Mouse (Mus musculus) limb, embryonic 10.5 days (tissue): Measurements from ENCODE around the gene Nxph3. TPM values are rescaled to one million over a fixed set of nuclear protein-coding genes. Genes with fewer than 3 reads are reported as not detected.

Experiments used
- DNase-seq: peaks from one replicate; pipeline ENCODE4 v3.0.0-alpha.2; 2017; ENCODE audit warnings: low spot score
- H3K27ac ChIP-seq: fragments of 300-500 bp; sonication (generic); 2 replicates; pipeline ENCODE4 v1.5.1; 2016; ENCODE audit warnings: mild to moderate bottlenecking
- H3K27me3 ChIP-seq: fragments of 300-500 bp; sonication (generic); 2 replicates; pipeline ENCODE4 v1.6.1; 2016; ENCODE audit warnings: low read depth, mild to moderate bottlenecking; ENCODE audit not compliant: poor library complexity, severe bottlenecking
- H3K36me3 ChIP-seq: fragments of 300-500 bp; sonication (generic); 2 replicates; pipeline ENCODE4 v1.6.1; 2016; ENCODE audit warnings: mild to moderate bottlenecking, moderate library complexity
- H3K4me1 ChIP-seq: fragments of 300-500 bp; sonication (generic); 2 replicates; pipeline ENCODE4 v1.6.1; 2016
- H3K4me3 ChIP-seq: fragments of 300-500 bp; sonication (generic); 2 replicates; pipeline ENCODE4 v1.5.1; 2016; ENCODE audit warnings: mild to moderate bottlenecking, moderate library complexity
- H3K9me3 ChIP-seq: fragments of 300-500 bp; sonication (generic); replicated peaks from 2 replicates; pipeline ENCODE4 v1.6.1; 2016; ENCODE audit warnings: mild to moderate bottlenecking
- WGBS: fragments of 180-500 bp; shearing (Covaris S2); methylation state at CpG from one replicate; pipeline ENCODE4 v1.1.7; 2016; 5-methylcytosine and 5-hydroxymethylcytosine counted together
- polyA plus RNA-seq: library from polyadenylated mRNA; unstranded; fragments of >200 nt; fragmentation: Nextera tagmentation; extraction: Ambion mirVana; gene quantifications from 2 replicates; pipeline ENCODE4 v1.2.1, GENCODE M21; 2016

The Nxph3 gene
- polyA plus RNA-seq, 1 experiment from 2014 or later: 0.66 TPM

- Histone ChIP-seq H3K9me3 (no peaks in the 10 kb centered on the region), H3K27me3 (no peaks in the 10 kb centered on the region), H3K4me1 (no peaks in the 10 kb centered on the region), H3K4me3 (no peak overlapping the region), H3K27ac (no peak overlapping the region), H3K36me3 (peaks cover 73% of the 10 kb centered on the region)
- DNase-seq: no peak
- WGBS: 89% methylated on average over 7 of the region's 7 CpGs
Measured at GRCm38 (mm10) chr11:95476323-95476722, 38.0 kb downstream of the Nxph3 start.

GRCm38 (mm10) chr11:95473456-95473855, 40.9 kb downstream of the Nxph3 start:
- DNase-seq: no peak
- H3K27ac ChIP-seq: no peak overlapping the region
- 80% methylated on average over 1 of the region's 1 CpGs for WGBS
- no peak overlapping the region for H3K4me3 ChIP-seq
- no peaks in the 10 kb centered on the region for H3K4me1 ChIP-seq
- H3K36me3 ChIP-seq: peaks cover 64% of the 10 kb centered on the region
- H3K27me3 ChIP-seq: no peaks in the 10 kb centered on the region
- no peaks in the 10 kb centered on the region for H3K9me3 ChIP-seq

- peaks cover 64% of the 10 kb centered on the region for H3K36me3 ChIP-seq
Measured at GRCm38 (mm10) chr11:95472942-95473341, 41.4 kb downstream of the Nxph3 start.

GRCm38 (mm10) chr11:95467731-95468130, 46.6 kb downstream of the Nxph3 start:
- no peaks in the 10 kb centered on the region for H3K4me1 ChIP-seq
- no peak for DNase-seq
- H3K9me3 ChIP-seq: no peaks in the 10 kb centered on the region
- H3K4me3 ChIP-seq: no peak overlapping the region
- no peak overlapping the region for H3K27ac ChIP-seq
- H3K36me3 ChIP-seq: peaks cover 25% of the 10 kb centered on the region
- WGBS: 93% methylated on average over 1 of the region's 1 CpGs
- no peaks in the 10 kb centered on the region for H3K27me3 ChIP-seq

More at GRCm38 (mm10) chr11:95472942-95473341, 41.4 kb downstream of the Nxph3 start:
- no peak for DNase-seq
- Histone ChIP-seq H3K9me3 (no peaks in the 10 kb centered on the region), H3K4me1 (no peaks in the 10 kb centered on the region), H3K27me3 (no peaks in the 10 kb centered on the region), H3K4me3 (no peak overlapping the region), H3K27ac (no peak overlapping the region)
- 93% methylated on average over 2 of the region's 2 CpGs for WGBS

GRCm38 (mm10) chr11:95462168-95462567, 52.2 kb downstream of the Nxph3 start:
- Histone ChIP-seq H3K27me3 (no peaks in the 10 kb centered on the region), H3K27ac (no peak overlapping the region), H3K4me1 (0 out of 2 replicates have a peak, but pooled peaks cover 2% of the 10 kb centered on the region), H3K4me3 (no peak overlapping the region), H3K9me3 (no peaks in the 10 kb centered on the region), H3K36me3 (peaks cover 8% of the 10 kb centered on the region; the same call in 1 of the 2 replicates)
- 93% methylated on average over 3 of the region's 3 CpGs for WGBS
- no peak for DNase-seq

- Histone ChIP-seq H3K4me3 (no peak overlapping the region), H3K27ac (no peak overlapping the region), H3K27me3 (no peaks in the 10 kb centered on the region), H3K4me1 (0 out of 2 replicates have a peak, but pooled peaks cover 2% of the 10 kb centered on the region), H3K36me3 (peaks cover 6% of the 10 kb centered on the region; the same call in 1 of the 2 replicates), H3K9me3 (no peaks in the 10 kb centered on the region)
- WGBS: 89% methylated on average over 2 of the region's 2 CpGs
- no peak for DNase-seq
Measured at GRCm38 (mm10) chr11:95460872-95461271, 53.5 kb downstream of the Nxph3 start.

Other genes with a start within 250 kb of the Nxph3 start
- 93.9 and 99.0 TPM in 2 replicates for gene Kat7, start 204.3 kb downstream of the Nxph3 start, polyA plus RNA-seq
- 12.8 and 15.0 TPM in 2 replicates for gene Fam117a, start 177.6 kb downstream of the Nxph3 start, polyA plus RNA-seq
- 128 and 132 TPM in 2 replicates for gene Slc35b1, start 129.9 kb downstream of the Nxph3 start, polyA plus RNA-seq
- 95.3 and 123 TPM in 2 replicates for gene Spop, start 100.5 kb downstream of the Nxph3 start, polyA plus RNA-seq
- 9.7 and 16.3 TPM in 2 replicates for gene Ngfr, start 73.2 kb upstream of the Nxph3 start, polyA plus RNA-seq
- 293 and 361 TPM in 2 replicates for gene Phb, start 152.4 kb upstream of the Nxph3 start, polyA plus RNA-seq
- 18.0 and 21.5 TPM in 2 replicates for gene Zfp652, start 198.1 kb upstream of the Nxph3 start, polyA plus RNA-seq
- gene B130006D01Rik, start 209.0 kb upstream of the Nxph3 start, polyA plus RNA-seq: 2.3 TPM in 2 replicates